Mouse (Mus musculus) testis, adult 2 months (tissue): ENCODE measurements around the gene Olfr313. TPM values are rescaled to one million over a fixed set of nuclear protein-coding genes. Genes with fewer than 3 reads are reported as not detected.

Experiments
- H3K27ac ChIP-seq: fragments of 200-500 bp; 2 replicates; pipeline ENCODE4 v1.5.1; 2012; ENCODE audit warnings: low read depth, low read length; ENCODE audit not compliant: control insufficient read depth, insufficient read depth
- H3K27me3 ChIP-seq: fragments of 200-500 bp; 2 replicates; pipeline ENCODE4 v1.6.1; 2012; ENCODE audit warnings: mild to moderate bottlenecking, low read length, moderate library complexity; ENCODE audit not compliant: control insufficient read depth, insufficient read depth
- H3K36me3 ChIP-seq: fragments of 200-500 bp; 2 replicates; pipeline ENCODE4 v1.6.1; 2012; ENCODE audit warnings: mild to moderate bottlenecking, low read length; ENCODE audit not compliant: control insufficient read depth, insufficient read depth
- H3K4me1 ChIP-seq: fragments of 200-500 bp; 2 replicates; pipeline ENCODE4 v1.6.1; 2012; ENCODE audit warnings: low read length; ENCODE audit not compliant: control insufficient read depth, insufficient read depth
- H3K4me3 ChIP-seq: fragments of 200-500 bp; 2 replicates; pipeline ENCODE4 v1.5.1; 2012; ENCODE audit warnings: low read depth, mild to moderate bottlenecking, low read length, moderate library complexity, mixed read lengths; ENCODE audit not compliant: control insufficient read depth
- CTCF ChIP-seq: fragments of 200-500 bp; IDR thresholded peaks from 2 replicates; pipeline ENCODE4 v1.5.1; 2012; ENCODE audit warnings: low read depth, mild to moderate bottlenecking, inconsistent platforms, low read length, moderate library complexity; ENCODE audit not compliant: control insufficient read depth, insufficient read depth, insufficient replicate concordance
- POLR2A ChIP-seq: fragments of 200-500 bp; IDR thresholded peaks from 2 replicates; pipeline ENCODE4 v1.6.1; 2012; ENCODE audit warnings: low read depth, mild to moderate bottlenecking, inconsistent platforms, low read length, moderate library complexity; ENCODE audit not compliant: control insufficient read depth
- polyA plus RNA-seq: library from polyadenylated mRNA; depleted of rRNA; stranded (reverse); fragments of >200 nt; gene quantifications from 2 replicates; pipeline ENCODE4 v1.2.3, GENCODE M21; 2012

Gene Olfr313
- polyA plus RNA-seq, 1 experiment: 0.09 TPM

DNA sequence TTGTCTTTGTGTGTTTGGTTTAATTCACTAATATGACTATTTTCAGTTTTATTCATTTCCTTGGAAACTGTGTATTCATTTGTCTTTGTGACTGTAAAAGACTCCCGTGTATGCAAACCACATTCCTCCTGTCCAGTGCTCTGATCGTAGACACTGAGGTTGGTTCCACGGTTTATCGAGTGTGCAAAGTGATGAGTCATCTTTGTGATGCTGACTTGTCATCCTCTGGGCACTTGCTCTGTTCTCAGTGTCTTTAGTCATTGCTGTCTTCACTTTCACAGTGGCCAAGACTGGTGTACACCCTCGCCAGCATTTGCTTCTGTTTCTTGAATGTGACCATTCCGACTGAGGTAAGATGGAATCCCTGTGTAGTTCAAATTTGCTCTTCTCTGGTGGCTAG lies 24.2 kb upstream of the Olfr313 start:
- Histone ChIP-seq H3K4me1 (peaks cover 9% of the 10 kb centered on the region; the same call in 1 of the 2 replicates), H3K36me3 (no peaks in the 10 kb centered on the region), H3K27ac (no peak overlapping the region), H3K4me3 (no peak overlapping the region), H3K27me3 (no peaks in the 10 kb centered on the region)
- TF ChIP-seq POLR2A: no peak
- no peak for TF ChIP-seq CTCF

GRCm38 (mm10) chr11:58795856-58796255 lies 18.9 kb upstream of the Olfr313 start:
- H3K4me1 ChIP-seq: no peaks in the 10 kb centered on the region
- H3K27me3 ChIP-seq: no peaks in the 10 kb centered on the region
- TF ChIP-seq POLR2A (no peak), CTCF (no peak)
- no peak overlapping the region for H3K4me3 ChIP-seq
- H3K36me3 ChIP-seq: no peaks in the 10 kb centered on the region
- H3K27ac ChIP-seq: no peak overlapping the region

DNA sequence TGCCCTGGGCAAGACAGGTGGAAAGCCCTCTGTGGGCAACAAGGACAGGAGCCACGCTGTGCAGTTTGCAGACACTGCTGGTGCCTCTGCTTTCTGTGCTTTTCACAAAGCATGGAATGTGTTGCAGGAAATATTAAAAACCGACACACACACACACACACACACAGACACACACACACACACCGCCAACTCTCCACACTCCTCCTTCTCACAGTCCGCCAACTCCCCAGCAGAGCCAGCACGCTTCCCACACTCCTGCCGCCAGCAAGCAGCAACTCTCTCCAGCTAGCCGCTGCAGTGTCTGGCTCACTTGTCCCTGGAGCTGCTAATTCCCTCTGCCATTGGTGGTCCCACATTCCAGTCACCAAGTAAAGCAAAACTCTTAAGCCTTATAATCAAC lies 17.9 kb upstream of the Olfr313 start:
- Histone ChIP-seq H3K4me1 (peaks cover 5% of the 10 kb centered on the region), H3K36me3 (no peaks in the 10 kb centered on the region), H3K27ac (no peak overlapping the region), H3K4me3 (no peak overlapping the region), H3K27me3 (no peaks in the 10 kb centered on the region)
- no peak for TF ChIP-seq CTCF
- TF ChIP-seq POLR2A: no peak

GRCm38 (mm10) chr11:58799747-58800146 lies 15.1 kb upstream of the Olfr313 start:
- Histone ChIP-seq H3K27ac (no peak overlapping the region), H3K4me3 (peak overlapping the region; percentile 5; the same call in 1 of the 2 replicates), H3K4me1 (peaks cover 7% of the 10 kb centered on the region), H3K27me3 (no peaks in the 10 kb centered on the region), H3K36me3 (no peaks in the 10 kb centered on the region)
- TF ChIP-seq CTCF (no peak), POLR2A (no peak)

DNA sequence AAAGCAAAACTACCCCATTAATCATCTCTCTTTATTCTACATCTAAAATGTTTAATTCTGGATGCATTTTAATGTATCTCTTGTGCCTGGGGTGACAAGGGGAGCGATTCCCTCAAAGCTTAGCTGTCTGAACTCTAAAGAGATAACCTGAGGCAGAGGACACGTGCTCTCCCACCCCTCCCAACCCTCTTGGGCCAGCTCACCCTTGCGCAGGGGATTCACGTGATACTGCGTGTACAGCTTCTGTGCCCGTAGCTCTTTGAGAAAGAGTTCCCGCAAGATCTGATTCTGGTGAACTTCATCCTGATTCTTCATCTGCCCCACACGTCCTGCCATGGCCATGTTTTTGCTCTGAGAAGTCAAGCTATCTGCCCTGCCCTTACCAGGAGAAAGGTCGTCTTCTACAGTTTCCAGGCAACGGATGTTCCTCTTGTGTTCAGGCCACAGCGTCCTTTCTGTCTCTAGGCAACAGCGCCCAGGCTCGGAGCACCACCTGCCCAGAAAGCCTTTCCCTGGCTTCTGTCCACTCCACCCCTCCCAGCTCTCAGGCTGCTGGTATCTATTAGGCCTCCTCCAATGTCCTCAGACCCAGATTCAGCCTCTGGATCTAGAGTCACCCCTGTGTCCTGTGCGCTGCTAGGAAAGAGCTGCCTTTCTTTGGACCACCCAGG lies 13.1 kb upstream of the Olfr313 start, which contains the start of gene Fam183b:
Gene Fam183b, minus strand, starts transcription at position 403 of the 671 bp plus-strand sequence.
- Histone ChIP-seq H3K27me3 (no peaks in the 10 kb centered on the region), H3K4me3 (peak within 1 kb of the TSS; percentile 85), H3K27ac (no peak within 1 kb of the TSS), H3K4me1 (peaks cover 7% of the 10 kb centered on the region), H3K36me3 (no peaks in the 10 kb centered on the region)
- TF ChIP-seq CTCF (no peak), POLR2A (peak; percentile 85)

DNA sequence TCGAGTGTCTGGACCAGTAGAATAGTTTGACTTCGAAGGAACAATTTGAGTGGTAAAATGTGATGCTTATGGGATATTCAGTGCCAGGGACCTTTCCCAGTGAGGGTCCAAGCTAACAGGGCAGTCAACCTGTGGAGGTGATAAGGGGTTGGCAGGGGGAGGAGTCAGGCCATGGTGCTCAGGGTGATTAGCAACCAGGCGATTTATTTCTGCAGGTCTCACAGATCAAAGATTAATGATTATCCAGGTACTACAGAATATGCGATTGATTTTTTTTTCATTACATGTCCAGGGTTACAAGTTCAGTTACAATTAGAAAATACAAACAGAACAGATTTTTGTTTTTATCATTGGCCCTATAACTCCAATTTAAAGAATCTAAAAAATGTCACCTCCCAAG lies 10.9 kb upstream of the Olfr313 start:
- TF ChIP-seq CTCF (no peak), POLR2A (no peak)
- no peaks in the 10 kb centered on the region for H3K36me3 ChIP-seq
- no peak overlapping the region for H3K27ac ChIP-seq
- peaks cover 7% of the 10 kb centered on the region for H3K4me1 ChIP-seq
- no peaks in the 10 kb centered on the region for H3K27me3 ChIP-seq
- H3K4me3 ChIP-seq: 0 out of 2 replicates have a peak overlapping the region, but pooled peaks have one; percentile 27

DNA sequence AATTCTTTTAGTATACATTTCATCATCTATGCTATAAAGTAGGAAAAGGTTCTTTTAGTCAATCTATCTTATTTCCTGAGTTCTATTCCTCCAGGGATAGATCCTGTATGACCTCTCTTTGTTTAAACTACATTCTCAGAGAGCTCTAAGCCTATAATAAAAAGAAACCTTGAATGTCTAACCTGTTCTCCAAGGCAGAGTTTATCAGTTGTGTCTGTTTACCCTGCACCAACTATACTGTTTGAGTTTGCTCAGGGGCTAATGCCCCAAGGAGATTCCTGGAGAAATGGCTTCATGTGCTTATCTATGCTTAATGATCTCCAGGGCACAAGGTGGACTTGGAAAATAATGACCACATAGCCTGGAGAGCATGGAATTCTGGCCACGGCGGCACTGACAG lies 10.4 kb upstream of the Olfr313 start:
- H3K27me3 ChIP-seq: no peaks in the 10 kb centered on the region
- H3K4me1 ChIP-seq: peaks cover 7% of the 10 kb centered on the region
- H3K4me3 ChIP-seq: no peak overlapping the region
- no peak overlapping the region for H3K27ac ChIP-seq
- TF ChIP-seq POLR2A (no peak), CTCF (no peak)
- no peaks in the 10 kb centered on the region for H3K36me3 ChIP-seq
